Mouse (Mus musculus) forebrain, postnatal 0 days (tissue): ENCODE results near the gene Dohh. TPM values are rescaled to one million over a fixed set of nuclear protein-coding genes. Genes with fewer than 3 reads are reported as not detected.
A peak's percentile ranks its signal among the peaks of the same experiment; 100 is the strongest.

Source experiments
- ATAC-seq: fragments of 200-750 bp; cut with Nextera tagmentation; 2 replicates; pipeline ENCODE4 v1.8.0; 2017; ENCODE audit warnings: mild to moderate bottlenecking, moderate library complexity
- DNase-seq: peaks from one replicate; pipeline ENCODE4 v3.0.0-alpha.2; 2015
- H3K27ac ChIP-seq: fragments of 300-500 bp; sonication (generic); 2 replicates; pipeline ENCODE4 v1.5.1; 2014; ENCODE audit warnings: low read depth, mild to moderate bottlenecking, antibody characterized with exemption, low read length, moderate library complexity, mixed read lengths
- H3K27me3 ChIP-seq: fragments of 300-500 bp; sonication (generic); 2 replicates; pipeline ENCODE4 v1.6.1; 2014; ENCODE audit warnings: mild to moderate bottlenecking, low read length, mixed read lengths; ENCODE audit not compliant: insufficient read depth
- H3K36me3 ChIP-seq: fragments of 300-500 bp; sonication (generic); 2 replicates; pipeline ENCODE4 v1.6.1; 2014; ENCODE audit warnings: mild to moderate bottlenecking, moderate library complexity; ENCODE audit not compliant: insufficient read depth
- H3K4me1 ChIP-seq: fragments of 300-500 bp; sonication (generic); 2 replicates; pipeline ENCODE4 v1.6.1; 2014; ENCODE audit warnings: antibody characterized with exemption; ENCODE audit not compliant: insufficient read depth
- H3K4me2 ChIP-seq: fragments of 300-500 bp; sonication (generic); 2 replicates; pipeline ENCODE4 v1.6.1; 2014; ENCODE audit warnings: low read depth, mild to moderate bottlenecking, moderate library complexity
- H3K4me3 ChIP-seq: fragments of 300-500 bp; sonication (generic); 2 replicates; pipeline ENCODE4 v1.5.1; 2014; ENCODE audit warnings: low read depth, low read length, mixed read lengths
- H3K9ac ChIP-seq: fragments of 300-500 bp; sonication (generic); 2 replicates; pipeline ENCODE4 v1.6.1; 2014; ENCODE audit warnings: mild to moderate bottlenecking
- H3K9me3 ChIP-seq: fragments of 300-500 bp; sonication (generic); 2 replicates; pipeline ENCODE4 v1.6.1; 2016; ENCODE audit warnings: low read length
- CTCF ChIP-seq: sonication (generic); IDR thresholded peaks from 2 replicates; pipeline ENCODE4 v1.5.1; 2016; ENCODE audit warnings: antibody characterized with exemption, control low read depth, low read depth
- WGBS: fragments of 180-500 bp; shearing (Covaris S2); extraction: QIAGEN DNeasy Blood & Tissue Kit; methylation state at CpG from one replicate; pipeline ENCODE4 v1.1.7; 2014; 5-methylcytosine and 5-hydroxymethylcytosine counted together
- polyA plus RNA-seq: library from polyadenylated mRNA; unstranded; fragments of >200 nt; fragmentation: Nextera tagmentation; extraction: Ambion mirVana; gene quantifications from 2 replicates; pipeline ENCODE4 v1.2.1, GENCODE M21; 2015
- total RNA-seq: library from RNA; depleted of rRNA; stranded (reverse); fragments of >200 nt; gene quantifications from 2 replicates; pipeline ENCODE4 v1.2.3, GENCODE M21; 2014

Dohh gene
- total and polyA plus RNA-seq, 2 experiments from 2014 or later = 111 to 126 TPM

DNA sequence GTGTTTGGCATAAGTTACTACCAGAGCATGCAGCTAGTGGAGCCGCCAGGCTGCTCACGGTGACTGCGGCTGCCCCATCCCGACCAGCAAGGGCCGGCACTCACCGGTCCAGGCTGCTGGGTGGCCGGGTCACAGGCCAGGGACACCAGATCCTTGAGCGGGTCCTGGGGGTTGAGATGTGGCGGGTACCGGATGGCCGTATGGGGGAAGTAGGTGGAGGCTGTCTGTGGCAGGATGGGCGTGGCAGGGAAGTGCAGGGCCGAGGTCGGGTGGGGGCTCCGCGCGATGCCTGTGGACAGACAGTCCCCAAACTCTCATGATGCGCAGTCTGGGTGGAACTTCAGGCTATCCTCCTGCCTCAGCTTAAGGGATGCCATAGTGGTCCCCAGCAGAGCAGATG, 20.5 kb downstream of the Dohh start:
- WGBS = 70% methylated on average over 17 of the region's 18 CpGs
- Histone ChIP-seq H3K4me2 (no peak overlapping the region), H3K36me3 (peaks cover 36% of the 10 kb centered on the region), H3K4me3 (no peak overlapping the region), H3K27ac (no peak overlapping the region), H3K9me3 (no peaks in the 10 kb centered on the region), H3K27me3 (no peaks in the 10 kb centered on the region), H3K4me1 (peaks cover 9% of the 10 kb centered on the region), H3K9ac (no peak overlapping the region)
- DNase-seq (no peak), ATAC-seq (no peak)
- TF ChIP-seq CTCF = no peak

GRCm38 (mm10) chr10:81405588-81406201, 21.5 kb downstream of the Dohh start:
- H3K27me3 ChIP-seq = no peaks in the 10 kb centered on the region
- DNase-seq (no peak), ATAC-seq (no peak)
- H3K4me3 ChIP-seq = no peak overlapping the region
- H3K27ac ChIP-seq = no peak overlapping the region
- no peaks in the 10 kb centered on the region for H3K9me3 ChIP-seq
- whole genome bisulfite sequencing = 47% methylated on average over 13 of the region's 13 CpGs
- no peak overlapping the region for H3K4me2 ChIP-seq
- H3K4me1 ChIP-seq = peaks cover 9% of the 10 kb centered on the region
- peak; percentile 74 for TF ChIP-seq CTCF
- H3K36me3 ChIP-seq = peaks cover 27% of the 10 kb centered on the region; the same call in 1 of the 2 replicates
- no peak overlapping the region for H3K9ac ChIP-seq

- DNase-seq = no peak
- Histone ChIP-seq H3K27me3 (no peaks in the 10 kb centered on the region), H3K9me3 (no peaks in the 10 kb centered on the region), H3K4me2 (peak overlapping the region; percentile 10; the same call in 1 of the 2 replicates), H3K9ac (no peak overlapping the region), H3K27ac (no peak overlapping the region), H3K36me3 (peaks cover 27% of the 10 kb centered on the region; the same call in 1 of the 2 replicates), H3K4me1 (peaks cover 8% of the 10 kb centered on the region), H3K4me3 (no peak overlapping the region)
- WGBS = 37% methylated on average over 24 of the region's 24 CpGs
- no peak for ATAC-seq
- TF ChIP-seq CTCF = no peak
Measured at GRCm38 (mm10) chr10:81406504-81407440, 22.5 kb downstream of the Dohh start.

- H3K4me1 ChIP-seq = peaks cover 9% of the 10 kb centered on the region; the same call in 1 of the 2 replicates
- peaks cover 30% of the 10 kb centered on the region; the same call in 1 of the 2 replicates for H3K36me3 ChIP-seq
- ATAC-seq (no peak), DNase-seq (no peak)
- peak overlapping the region; percentile 10; the same call in 1 of the 2 replicates for H3K4me2 ChIP-seq
- H3K4me3 ChIP-seq = no peak overlapping the region
- no peaks in the 10 kb centered on the region for H3K27me3 ChIP-seq
- H3K9me3 ChIP-seq = no peaks in the 10 kb centered on the region
- no peak overlapping the region for H3K27ac ChIP-seq
- no peak overlapping the region for H3K9ac ChIP-seq
- 35% methylated on average over 31 of the region's 31 CpGs for WGBS
- no peak for TF ChIP-seq CTCF
Measured at GRCm38 (mm10) chr10:81407539-81408423, 23.6 kb downstream of the Dohh start.

DNA sequence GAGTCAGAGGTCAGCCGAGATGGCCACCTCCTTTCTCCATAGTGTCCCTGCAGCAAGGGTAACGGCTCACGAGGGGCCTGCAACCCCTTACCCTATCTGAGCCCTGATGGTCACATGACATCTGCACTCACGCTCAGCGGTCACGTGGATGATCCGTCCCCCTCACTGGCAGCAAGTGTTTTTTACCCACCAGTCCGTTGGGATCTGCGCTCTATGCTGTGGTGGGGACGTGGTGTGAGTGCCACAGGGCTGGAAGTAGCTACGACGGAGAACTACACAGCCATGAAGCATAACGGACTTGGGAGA, 24.1 kb downstream of the Dohh start:
- 61% methylated on average over 13 of the region's 13 CpGs for WGBS
- Histone ChIP-seq H3K9ac (no peak overlapping the region), H3K27ac (no peak overlapping the region), H3K27me3 (no peaks in the 10 kb centered on the region), H3K4me1 (peaks cover 9% of the 10 kb centered on the region; the same call in 1 of the 2 replicates), H3K4me3 (no peak overlapping the region), H3K36me3 (peaks cover 30% of the 10 kb centered on the region; the same call in 1 of the 2 replicates), H3K9me3 (no peaks in the 10 kb centered on the region), H3K4me2 (no peak overlapping the region)
- DNase-seq (no peak), ATAC-seq (no peak)
- no peak for TF ChIP-seq CTCF

DNA sequence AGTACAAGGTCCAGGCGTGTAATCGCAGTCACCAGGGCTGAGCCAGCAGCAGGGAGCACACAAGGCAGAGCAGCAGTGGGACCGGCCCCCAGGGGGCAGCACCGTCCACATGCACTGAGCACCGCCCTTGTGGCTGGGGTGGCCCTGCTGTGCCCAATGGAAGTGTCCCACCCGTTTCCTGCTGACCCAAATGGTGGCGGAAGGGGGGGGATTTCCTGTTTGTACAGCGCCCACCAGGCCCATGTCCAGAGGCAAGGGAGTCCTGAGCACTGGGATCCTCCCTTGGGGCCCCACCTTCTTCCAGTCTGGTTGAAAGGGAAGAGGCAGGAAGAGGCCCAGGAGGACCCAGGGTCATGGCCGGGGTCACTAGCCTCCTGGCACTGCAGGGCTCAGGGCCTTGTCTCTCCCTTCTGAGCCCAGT, 24.7 kb downstream of the Dohh start:
- Histone ChIP-seq H3K4me2 (no peak overlapping the region), H3K27ac (no peak overlapping the region), H3K9ac (no peak overlapping the region), H3K4me3 (no peak overlapping the region), H3K4me1 (peaks cover 9% of the 10 kb centered on the region; the same call in 1 of the 2 replicates), H3K9me3 (no peaks in the 10 kb centered on the region), H3K27me3 (no peaks in the 10 kb centered on the region), H3K36me3 (peaks cover 30% of the 10 kb centered on the region; the same call in 1 of the 2 replicates)
- DNase-seq (no peak), ATAC-seq (peak; percentile 58)
- peak; percentile 77 for TF ChIP-seq CTCF
- 31% methylated on average over 9 of the region's 9 CpGs for WGBS
